Mouse (Mus musculus) kidney, adult 11 months (tissue): ENCODE measurements at regions not wholly inside any gene's neighbourhood (a gene's known extent, or its start where the extent isn't known, plus 50 kb on each side); places are given as distances from the start of the nearest gene placed in this dataset.

ENCODE experiments used
- DNase-seq: peaks from one replicate; pipeline ENCODE4 v3.0.0; 2022

GRCm38 (mm10) chr14:67626181-67626580, 1617.2 kb upstream of the Gulo start:
- no peak for DNase-seq

- DNase-seq = no peak
Measured at GRCm38 (mm10) chr14:67623841-67624480, 1615.0 kb upstream of the Gulo start.

- no peak for DNase-seq
Measured at GRCm38 (mm10) chr14:67622911-67623310, 1613.9 kb upstream of the Gulo start.

GRCm38 (mm10) chr14:67621486-67621885, 1612.5 kb upstream of the Gulo start:
- DNase-seq = no peak

GRCm38 (mm10) chr14:67620854-67621476, 1612.0 kb upstream of the Gulo start:
- peak; percentile 6 for DNase-seq

- no peak for DNase-seq
Measured at GRCm38 (mm10) chr14:67619571-67619970, 1610.6 kb upstream of the Gulo start.

- no peak for DNase-seq
Measured at GRCm38 (mm10) chr14:67614369-67614768, 1605.4 kb upstream of the Gulo start.

- DNase-seq = no peak
Measured at GRCm38 (mm10) chr14:67613691-67614090, 1604.7 kb upstream of the Gulo start.

GRCm38 (mm10) chr14:67613221-67613620, 1604.2 kb upstream of the Gulo start:
- DNase-seq = peak; percentile 37

- DNase-seq = no peak
Measured at GRCm38 (mm10) chr14:67612471-67612870, 1603.5 kb upstream of the Gulo start.

- DNase-seq = peak; percentile 6
Measured at GRCm38 (mm10) chr14:67608262-67608661, 1599.3 kb upstream of the Gulo start.

GRCm38 (mm10) chr14:67602960-67603359, 1594.0 kb upstream of the Gulo start:
- no peak for DNase-seq

- peak; percentile 6 for DNase-seq
Measured at GRCm38 (mm10) chr14:67599734-67600133, 1590.7 kb upstream of the Gulo start.

GRCm38 (mm10) chr14:67588627-67589026, 1579.6 kb upstream of the Gulo start:
- no peak for DNase-seq

- DNase-seq = no peak
Measured at GRCm38 (mm10) chr14:67584456-67585048, 1575.5 kb upstream of the Gulo start.

- no peak for DNase-seq
Measured at GRCm38 (mm10) chr14:67582201-67582782, 1573.3 kb upstream of the Gulo start.

- DNase-seq = no peak
Measured at GRCm38 (mm10) chr14:67574346-67574949, 1565.4 kb upstream of the Gulo start.

- no peak for DNase-seq
Measured at GRCm38 (mm10) chr14:67573451-67573995, 1564.5 kb upstream of the Gulo start.

GRCm38 (mm10) chr14:67569744-67570322, 1560.8 kb upstream of the Gulo start:
- no peak for DNase-seq

GRCm38 (mm10) chr14:67568896-67569743, 1560.1 kb upstream of the Gulo start:
- DNase-seq = no peak

- DNase-seq = no peak
Measured at GRCm38 (mm10) chr14:67554897-67555296, 1545.9 kb upstream of the Gulo start.
